Mouse (Mus musculus) mouse trophoblast stem cell (cell line): Measurements from ENCODE around the gene Wdsub1.
"Not testable (repeated sequence)": the region's sequence is repeated elsewhere in the genome, so short reads cannot be mapped to it uniquely, and the experiment has no call there.

Experiments used
- in situ Hi-C, 2 experiments: fragments of 300-500 bp; cut with MseI, MboI; formaldehyde crosslinking; loops; 2 replicates in 1 of 2; 3 replicates in 1 of 2; pipeline ENCODE4 v1.15.1; 2025

Wdsub1 gene

DNA sequence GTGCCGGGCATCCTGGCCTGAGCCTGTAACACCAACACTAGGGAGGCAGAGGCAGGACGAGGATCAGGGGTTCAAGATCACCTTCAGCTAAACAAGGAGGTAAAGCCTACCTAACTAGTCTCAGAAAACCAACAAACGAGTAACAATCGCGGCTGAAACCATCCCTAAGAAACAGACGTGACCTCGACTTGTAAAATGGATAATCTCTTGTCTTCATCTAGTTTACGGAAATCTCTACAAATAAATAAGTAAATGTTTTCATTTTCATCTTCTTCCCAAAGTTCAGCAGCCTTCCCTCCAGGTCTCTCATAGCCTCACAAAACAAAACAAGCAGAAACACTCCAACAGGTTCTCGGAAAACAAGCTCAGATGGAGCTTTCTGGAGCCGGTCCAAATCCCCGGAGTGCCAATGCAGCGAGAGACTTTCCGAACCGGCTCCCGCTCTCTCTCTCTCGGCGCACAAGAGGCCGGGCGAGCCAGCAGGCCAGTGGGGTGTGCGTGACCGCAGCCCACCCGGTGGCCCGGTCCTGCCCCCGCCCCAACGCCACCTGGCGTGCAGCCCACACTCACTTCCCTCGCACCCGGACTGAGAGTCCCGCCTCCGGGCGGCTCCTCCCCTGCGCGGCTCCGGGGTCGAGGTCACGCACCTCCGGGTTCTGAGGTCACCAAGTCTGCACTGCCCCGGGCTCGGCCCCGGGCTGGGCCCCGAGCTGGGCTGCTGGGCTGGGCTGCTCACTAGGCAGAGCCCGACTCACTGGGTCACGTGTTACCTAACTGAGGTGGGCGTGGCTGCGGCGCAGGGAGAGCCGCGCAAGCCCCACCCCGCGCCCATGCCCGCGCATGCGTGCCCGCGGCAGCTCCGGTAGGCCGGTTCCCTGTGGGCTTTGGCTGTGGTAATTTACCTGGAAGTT lies at the start of gene Wdsub1:
TSS of gene Wdsub1 (minus strand) at position 761 of the 911 bp plus-strand sequence.
- in situ Hi-C loops, result no loop called here

DNA sequence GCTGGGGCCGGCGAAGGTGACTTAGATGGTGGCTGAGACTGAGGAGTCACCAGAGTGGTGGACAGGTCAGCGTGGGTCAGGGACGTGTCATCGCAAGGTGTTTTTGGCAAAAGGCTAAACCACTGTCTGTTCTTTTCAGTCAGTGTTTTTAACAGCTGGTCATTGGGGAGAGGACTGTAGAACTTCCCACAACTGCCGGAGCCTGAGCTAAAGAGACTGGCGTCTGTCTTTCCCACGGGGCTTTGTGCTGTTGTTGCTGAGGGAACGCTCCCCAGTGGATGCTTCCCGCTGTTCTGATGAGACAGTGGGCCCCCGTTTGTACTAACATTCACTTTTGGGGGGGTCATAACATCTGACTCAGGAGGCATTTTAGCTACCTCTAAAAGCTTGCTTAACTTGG lies 31.2 kb upstream of the Wdsub1 start:
- in situ Hi-C loops, result no loop called here

DNA sequence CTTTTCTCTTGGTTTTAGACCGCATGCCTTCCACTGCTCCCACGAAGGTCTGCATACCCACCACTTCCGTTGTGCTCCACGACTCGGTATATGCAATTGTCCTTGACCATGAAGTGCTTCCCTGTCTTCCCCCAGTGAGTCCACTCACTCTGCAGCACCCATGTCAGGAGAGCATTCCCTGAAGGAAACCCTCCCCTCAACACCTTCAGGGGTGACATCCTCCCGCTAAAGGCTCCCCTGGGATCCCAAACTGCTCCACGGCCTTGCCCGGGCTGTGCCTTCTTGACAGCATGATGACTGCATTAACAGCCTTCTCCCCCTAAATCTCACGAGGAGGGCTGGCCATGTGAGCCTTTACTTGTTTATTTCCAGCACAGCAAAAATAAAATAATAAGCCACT lies 25.7 kb upstream of the Wdsub1 start:
- in situ Hi-C loops, result no loop called here

DNA sequence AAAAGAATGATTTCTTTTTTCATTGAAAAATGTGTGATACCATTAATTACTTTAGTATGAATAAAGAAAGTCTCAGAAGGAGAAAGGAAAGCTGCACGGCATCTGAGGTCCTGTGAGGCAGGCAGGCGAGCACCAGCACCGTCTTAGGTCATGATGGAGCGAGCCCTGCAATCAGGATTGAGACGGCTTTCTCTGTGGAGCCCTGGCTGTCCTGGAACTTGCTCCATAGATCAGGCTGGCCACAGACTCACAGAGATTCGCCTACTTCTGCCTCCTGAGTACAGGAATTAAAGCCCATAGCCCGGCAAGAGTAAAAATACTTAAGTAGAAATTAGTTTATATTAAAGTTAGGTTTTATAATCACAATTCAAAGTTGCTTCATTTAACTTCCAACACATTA lies 21.6 kb upstream of the Wdsub1 start:
- in situ Hi-C loops, result no loop called here

DNA sequence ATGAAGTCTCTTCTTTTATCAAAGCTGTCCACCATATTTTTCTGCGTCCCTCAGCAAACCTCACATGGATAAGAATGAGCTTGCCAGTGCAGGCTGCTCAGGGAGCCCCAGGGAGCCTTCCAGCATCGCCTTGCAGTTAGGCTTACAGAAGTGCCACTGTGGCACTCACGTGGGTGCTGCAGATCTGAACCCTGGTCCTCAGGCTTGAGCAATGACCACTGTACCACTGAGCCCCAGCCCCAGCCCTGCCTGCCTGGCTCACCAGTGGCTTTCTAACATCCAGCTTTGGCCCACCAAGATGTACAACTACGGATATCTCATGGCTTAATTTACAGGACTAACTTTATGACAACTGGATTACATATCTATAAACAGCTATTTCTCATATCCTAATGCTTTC lies 16.3 kb upstream of the Wdsub1 start:
- in situ Hi-C loops, result no loop called here

DNA sequence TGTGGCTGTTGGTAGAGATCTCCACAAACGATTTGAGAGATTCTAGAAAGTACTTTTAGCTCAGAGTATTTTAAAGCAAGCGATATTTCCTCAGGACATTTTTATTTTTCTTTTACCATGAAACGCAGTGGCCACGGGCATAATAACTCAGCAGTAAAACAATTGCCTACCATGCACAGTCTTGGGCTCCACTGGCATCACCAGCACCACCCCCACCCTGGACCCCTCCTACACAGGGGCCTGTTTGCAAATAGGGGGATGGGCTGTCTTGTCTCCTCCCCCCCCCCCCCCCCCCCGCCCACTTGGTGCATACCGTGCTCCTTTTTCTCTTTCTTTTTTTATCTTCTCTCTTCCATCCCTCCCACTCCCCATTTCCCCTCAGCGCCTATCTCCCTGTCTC lies 15.7 kb upstream of the Wdsub1 start:
- in situ Hi-C loops, result no loop called here

DNA sequence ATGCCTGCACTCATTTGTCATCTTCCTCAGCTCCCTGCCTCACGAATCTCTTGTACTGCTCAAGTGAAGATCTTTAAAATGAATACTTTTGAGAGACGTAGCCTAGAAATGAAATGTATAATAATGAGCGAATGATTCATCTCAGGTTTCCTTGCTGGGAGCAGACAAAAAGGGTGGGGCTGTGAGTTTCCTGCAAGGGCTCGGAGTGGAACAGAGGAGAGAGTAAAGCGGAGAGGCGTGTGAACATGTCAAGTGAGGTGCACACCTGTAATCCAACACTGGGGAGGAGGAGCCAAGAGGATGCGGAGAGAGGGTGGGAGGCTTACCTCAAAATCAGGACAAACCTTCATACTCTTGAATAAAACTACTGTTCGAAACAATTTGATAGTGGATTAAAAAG lies 14.4 kb upstream of the Wdsub1 start:
- in situ Hi-C loops, result no loop called here

DNA sequence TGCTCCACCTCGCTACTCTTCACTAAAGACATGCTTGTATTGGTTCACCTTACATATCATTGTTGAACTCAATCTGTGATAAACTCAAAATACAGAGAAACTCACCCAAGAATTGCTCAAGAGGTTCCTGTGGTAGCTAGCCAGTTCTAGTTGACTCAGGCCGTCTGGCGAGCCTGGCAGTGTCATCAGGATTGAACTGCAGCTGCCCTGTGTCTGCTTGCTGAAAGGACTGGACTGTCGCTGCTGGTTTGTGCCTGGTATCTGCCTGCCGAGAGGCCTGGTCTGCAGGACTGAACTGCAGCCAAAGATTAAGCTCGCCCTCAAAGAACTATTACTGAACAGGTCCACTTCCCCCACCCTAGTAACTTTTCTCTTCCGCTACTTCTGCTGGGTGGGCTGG lies 14.0 kb upstream of the Wdsub1 start:
- in situ Hi-C loops, result no loop called here

DNA sequence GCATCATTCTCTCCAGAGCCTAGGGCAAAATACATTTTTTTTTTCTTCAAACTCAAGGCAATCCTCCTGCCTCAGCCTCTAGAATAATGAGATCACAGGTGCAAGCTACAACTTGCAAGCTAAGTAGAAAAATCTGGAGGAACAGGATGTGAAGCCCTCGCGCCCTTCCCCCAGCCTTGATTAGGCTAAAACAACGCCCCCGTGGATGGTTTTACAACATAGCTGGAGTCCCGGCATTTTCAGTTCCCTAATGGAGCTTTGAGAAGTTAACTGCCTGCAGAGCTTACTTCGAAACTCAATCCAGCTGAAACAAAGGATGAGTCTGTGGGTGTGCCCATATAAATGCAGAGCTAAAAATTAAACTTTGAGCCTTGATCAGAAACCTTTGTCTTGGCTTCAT lies 7.3 kb upstream of the Wdsub1 start:
- in situ Hi-C loops, result no loop called here

DNA sequence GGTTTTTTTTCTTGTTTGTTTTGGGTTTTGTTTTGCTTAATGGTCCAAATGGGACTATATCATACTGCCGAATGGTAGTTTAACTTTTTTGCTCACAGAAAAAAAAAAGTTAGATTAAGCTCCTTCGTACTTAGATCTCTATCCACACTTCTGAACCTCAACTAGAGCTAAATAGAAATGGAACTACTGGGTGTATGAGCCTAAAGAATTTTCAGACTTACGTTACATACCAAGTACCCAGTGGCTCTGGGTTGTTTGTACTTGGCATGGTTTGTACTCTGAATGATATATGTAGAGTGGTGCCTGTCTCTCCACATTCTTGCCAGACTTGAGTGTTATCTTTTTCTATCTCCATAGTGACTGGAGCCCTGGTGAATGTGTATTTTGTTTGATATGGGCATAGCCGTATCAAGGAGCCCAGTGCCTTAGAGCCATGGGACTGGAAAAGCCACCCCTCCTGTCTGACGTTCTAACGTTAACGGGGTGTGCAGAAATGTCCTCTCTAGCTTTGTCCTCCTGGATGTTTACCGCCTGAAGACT lies 421 bp upstream of the Wdsub1 start:
- in situ Hi-C loops, result no loop called here

DNA sequence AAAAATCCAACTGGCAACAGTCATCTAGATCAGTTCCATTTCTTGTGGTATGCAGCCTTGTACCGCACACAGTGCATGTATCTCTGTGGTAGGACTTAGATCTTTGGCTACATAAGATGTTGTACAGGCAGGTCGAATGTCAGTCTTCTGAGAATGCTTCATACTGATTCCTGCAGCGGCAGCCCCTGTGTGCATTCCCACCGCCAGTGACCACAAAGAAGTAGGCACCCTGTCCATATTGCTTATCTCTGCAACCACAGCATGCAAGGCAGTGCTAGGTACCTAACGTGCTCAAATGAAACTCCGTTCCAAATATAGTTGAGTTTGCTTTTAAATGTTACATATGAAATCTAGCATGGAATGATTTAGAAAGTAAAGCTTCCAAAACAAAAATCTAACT lies 987 bp downstream of the Wdsub1 start:
- in situ Hi-C loops, result no loop called here

DNA sequence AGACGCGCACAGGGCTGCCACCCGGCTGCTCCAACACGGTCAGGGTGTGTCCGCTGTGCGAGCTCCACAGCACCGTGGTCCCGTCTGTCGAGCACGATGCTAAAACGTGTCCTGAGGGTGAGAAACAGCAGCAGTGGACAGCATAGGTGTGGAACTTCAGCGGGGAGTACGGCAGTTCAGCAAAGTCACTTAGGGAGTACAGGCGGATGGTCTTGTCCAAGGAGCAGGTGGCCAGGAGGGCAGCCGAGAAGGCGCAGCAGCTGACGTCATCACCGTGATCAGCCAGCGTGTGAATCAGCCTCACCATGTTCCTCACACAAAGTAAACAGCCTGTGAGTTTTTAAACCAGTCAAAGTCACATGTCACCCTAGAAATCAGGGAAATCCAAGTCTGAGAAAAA lies 4.2 kb downstream of the Wdsub1 start:
- in situ Hi-C loops, result no loop called here

DNA sequence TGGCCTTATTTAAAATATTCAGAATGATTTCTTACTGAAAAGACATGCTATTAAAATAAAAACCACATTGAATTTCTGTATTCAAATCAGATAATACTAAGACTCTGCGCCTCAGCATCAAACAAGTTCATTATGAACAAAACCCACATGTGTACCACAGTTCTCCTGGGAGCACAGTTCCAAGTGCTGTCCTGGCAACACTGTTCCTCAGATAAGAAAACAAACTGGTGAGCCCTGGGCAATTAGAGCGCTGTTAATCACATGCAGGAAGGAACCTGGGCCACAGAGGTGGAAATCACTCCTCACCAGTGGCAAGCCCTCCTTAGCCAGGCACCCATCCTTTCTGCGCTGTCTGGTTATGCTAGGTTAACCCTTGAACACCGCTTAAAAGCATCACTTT lies 5.1 kb downstream of the Wdsub1 start:
- in situ Hi-C loops, result no loop called here

DNA sequence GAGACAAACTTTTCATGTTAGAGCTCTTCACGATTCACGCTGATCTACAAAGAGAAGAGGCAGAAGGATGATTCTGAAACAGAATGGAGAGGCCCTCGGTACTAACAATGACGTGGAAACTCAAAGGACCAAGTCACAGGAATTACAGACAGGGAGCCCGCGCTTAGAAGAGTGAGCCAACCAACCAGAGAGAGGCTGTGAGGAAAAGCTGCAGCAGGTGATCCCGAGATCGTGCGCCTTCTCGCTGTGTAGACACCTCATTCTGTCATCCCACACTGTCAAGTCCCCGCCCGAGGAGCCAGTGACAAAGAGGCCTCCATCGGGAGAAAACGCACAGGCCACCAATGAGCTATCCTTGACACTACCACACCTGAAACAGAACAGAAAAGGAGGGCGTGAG lies 5.9 kb downstream of the Wdsub1 start:
- in situ Hi-C loops, result no loop called here

DNA sequence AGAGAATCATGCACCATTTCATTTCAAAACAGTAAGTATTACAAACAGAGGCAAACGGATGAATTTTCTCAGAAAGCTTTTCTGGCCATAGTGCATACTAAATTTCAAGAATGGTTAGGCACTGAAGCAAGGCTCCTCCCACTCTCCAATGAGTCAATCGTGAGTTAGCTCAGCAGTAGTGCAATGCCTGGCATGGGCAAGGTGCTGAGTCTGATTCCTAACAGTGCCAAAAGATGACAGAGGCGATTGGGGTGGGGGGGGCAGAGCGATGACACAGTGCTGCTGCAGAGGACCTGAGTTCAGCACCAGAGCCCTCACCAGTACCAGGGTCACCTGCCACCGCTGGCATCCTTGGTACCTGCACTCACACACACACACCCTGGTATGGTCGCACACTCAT lies 11.9 kb downstream of the Wdsub1 start:
- in situ Hi-C loops, result no loop called here

DNA sequence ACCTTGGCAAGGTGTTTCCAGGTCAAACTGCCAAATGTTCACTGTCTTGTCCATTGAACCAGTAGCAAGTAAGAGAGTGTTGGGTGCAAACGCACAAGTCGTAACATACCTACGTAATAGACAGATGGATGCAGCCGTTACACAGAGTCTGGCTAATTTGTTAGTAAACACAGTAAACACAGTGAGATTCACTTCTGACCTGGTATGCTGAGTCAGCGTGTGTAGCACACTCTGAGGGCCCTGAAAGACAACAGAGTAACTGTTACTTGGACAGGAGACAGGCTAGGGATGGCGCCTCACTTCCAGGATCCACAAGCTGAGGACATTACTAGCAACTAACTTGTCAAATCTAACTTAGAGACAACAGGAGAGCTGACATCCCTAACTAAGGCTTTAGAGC lies 19.8 kb downstream of the Wdsub1 start:
- in situ Hi-C loops, result no loop called here

DNA sequence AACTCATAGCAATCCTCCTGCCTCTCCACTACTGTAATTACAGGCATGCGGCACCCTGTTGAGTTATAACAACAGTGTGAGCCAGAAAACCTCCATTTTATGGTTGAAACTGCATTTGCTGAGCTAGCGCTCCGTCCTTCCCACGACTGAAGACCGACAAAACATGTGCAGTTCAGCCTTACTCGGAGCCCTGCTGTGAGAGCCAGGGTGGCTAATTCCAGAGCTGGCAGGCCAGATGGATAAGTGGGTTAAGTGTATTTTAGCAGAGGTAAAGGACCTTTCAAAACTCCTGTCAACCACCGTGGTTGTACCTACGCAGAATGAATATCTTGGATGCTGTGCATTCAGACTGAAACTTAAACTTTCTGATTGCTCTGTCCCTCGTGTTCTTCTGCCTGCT lies 28.0 kb downstream of the Wdsub1 start:
- in situ Hi-C loops, result no loop called here

DNA sequence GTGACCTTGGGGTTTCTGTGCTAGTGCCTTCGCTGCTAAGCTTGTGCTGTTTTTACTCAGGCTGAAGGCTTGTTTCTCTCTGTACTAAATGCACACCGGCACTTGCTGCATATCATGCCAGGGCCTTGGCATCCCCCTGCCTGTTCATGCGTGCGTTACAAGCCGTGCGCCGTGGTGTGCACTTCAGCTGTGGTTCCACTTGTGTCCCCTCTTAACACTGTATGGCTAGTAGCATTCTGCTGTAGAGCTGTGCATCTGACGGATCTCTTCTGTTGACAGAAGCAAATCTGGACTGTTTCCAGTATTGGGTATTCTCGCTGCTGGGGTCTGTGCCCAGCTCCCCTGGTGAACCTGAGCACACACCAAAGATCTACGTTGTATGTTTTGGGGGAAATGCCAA lies 28.8 kb downstream of the Wdsub1 start:
- in situ Hi-C loops, result no loop called here

DNA sequence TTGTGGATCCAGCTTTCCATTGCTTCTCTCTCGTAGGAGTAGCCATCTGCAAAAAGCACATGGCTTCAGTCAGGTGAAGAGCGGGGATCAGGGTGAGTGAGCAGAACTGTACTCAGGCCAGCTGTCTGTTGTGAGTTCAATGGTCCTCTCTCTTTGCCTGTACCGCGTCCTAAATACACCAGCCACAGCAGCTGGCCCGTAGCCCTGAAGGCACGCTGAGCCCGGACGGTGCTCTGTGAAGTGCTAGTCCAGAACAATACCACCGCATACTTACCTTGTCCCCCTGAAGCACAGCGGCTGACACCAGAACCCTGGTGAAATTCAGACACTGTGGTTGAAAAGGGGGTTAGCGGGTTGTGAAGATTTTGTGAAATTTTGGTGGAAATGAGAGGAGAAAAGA lies 29.5 kb downstream of the Wdsub1 start:
- in situ Hi-C loops, result no loop called here

DNA sequence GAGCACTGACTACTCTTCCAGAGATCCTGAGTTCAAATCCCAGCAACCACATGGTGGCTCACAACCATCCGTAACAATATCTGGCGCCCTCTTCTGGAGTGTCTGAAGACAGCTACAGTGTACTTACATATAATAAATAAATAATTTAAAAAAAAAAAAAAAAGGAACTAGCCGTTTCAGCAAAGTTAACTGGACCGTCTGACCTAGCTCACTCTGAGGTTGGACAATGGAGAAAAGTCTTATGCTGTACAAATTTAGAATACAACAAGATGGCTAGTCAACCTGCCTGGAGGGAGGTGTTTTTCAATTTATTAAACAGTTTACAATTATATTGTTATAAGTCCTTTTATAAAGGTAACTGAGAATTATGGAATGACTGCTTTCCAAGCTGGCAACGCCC lies 30.5 kb downstream of the Wdsub1 start:
- in situ Hi-C loops, result not testable (repeated sequence)

DNA sequence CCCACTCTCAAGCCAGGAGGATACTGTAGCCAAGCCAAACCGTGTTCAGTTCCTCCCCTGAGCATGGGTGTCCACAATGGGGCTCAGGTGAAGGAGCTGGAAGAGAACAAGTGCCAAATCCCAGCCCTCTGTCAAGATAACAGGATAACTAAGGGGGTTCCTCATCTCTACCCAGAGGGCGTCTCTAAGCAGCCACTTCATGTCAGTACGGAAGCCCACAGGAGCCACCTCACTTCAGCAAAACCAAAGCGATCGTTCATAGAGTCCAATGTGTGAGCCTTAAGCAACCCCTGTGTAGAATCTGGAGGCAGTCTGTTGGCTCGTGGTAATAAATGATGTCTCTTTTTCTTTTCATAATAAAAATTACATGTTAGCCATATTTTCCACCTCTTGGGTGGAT lies 38.5 kb downstream of the Wdsub1 start:
- in situ Hi-C loops, result no loop called here

DNA sequence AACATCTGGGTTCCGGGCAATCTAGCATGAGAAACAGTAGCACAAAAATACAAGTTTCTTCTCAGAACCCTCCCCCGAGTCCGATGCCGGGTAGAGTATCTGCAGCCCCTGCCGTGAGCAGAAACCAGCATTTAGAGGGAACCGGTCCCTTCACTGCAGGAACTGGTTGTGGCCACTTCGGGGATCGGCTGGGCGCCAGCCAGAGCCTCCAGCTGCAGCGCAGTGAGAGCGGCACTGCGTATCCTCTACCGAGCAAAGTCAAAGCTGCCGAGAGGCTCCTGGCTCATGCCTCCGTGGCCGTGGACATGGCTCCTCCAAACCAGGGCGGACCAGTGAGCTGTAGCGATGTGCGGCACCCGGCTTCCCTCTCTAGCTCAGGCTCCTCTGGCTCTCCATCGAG lies 39.2 kb downstream of the Wdsub1 start:
- in situ Hi-C loops, result no loop called here

DNA sequence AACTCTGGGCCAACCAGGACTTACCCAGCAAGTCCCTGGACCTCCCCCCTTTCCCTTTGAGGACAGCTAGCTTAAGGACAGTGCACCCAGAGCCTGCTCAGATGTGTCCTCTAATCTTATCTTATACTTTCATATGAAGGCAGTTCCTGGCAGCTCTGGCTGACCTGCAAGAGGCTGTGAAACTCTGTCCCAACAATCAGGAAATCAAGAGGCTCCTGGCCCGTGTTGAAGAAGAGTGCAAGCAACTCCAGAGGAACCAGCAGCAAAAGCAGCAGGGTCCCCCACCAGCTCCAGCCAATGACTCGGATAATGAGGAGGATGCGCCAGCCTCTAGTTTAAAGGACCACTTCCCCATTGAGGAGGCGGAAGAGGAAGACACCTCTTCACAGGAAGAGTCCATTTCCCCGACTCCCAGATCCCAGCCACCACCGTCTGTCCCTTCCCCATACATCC lies 39.8 kb downstream of the Wdsub1 start:
- in situ Hi-C loops, result no loop called here

DNA sequence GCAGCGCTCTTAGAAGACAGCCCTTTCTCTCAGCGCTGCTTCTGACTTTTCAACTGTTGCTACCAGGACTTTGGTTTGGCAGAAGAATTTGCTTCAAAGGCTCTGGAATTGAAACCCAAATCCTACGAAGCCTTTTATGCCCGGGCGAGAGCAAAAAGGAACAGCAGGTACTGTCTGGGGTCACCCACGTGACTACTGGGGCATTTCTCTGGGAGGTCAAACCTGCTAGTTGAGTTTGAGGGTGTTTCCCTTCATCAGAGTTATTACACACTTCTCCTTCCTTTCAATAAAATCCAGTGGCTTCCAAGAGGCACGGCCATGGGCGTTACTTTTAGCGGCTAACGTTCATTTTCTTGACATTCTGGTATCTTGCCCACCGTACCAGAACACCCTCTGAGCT lies 40.4 kb downstream of the Wdsub1 start:
- in situ Hi-C loops, result no loop called here
